Mouse (Mus musculus) frontal cortex, adult (tissue): Measurements from ENCODE around the gene Ap3b1.

Experiments
- ATAC-seq: cut with Nextera tagmentation; 2 replicates; pipeline ENCODE4 v1.9.2; 2017; ENCODE audit warnings: mild to moderate bottlenecking, moderate library complexity, mixed read lengths; ENCODE audit not compliant: low TSS enrichment

The Ap3b1 gene

GRCm38 (mm10) chr13:94577177-94577540 lies 218.4 kb downstream of the Ap3b1 start:
- ATAC-seq: no peak

DNA sequence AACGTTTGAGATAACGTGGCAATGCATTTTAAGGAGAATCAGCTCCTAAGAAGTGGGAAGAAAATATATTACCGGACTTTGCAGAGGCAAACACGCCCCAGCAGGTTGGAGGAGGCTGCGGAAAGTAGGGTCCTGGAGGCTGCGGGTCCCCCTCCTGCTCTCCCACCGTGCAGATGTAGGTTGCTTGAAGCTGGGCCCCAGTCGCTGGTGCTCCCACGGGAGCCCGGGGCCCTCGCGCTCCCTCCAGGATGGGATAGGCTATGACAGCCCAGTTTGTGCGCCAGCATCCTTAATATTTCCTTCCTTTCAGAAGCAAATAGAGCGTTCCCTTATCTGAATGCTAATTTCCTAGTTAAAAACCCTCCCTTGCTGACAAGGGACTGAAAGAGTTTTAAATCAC lies 236.5 kb downstream of the Ap3b1 start:
- ATAC-seq: no peak

- no peak for ATAC-seq
These were observed 237.1 kb downstream of the Ap3b1 start for GRCm38 (mm10) chr13:94595701-94596361.

DNA sequence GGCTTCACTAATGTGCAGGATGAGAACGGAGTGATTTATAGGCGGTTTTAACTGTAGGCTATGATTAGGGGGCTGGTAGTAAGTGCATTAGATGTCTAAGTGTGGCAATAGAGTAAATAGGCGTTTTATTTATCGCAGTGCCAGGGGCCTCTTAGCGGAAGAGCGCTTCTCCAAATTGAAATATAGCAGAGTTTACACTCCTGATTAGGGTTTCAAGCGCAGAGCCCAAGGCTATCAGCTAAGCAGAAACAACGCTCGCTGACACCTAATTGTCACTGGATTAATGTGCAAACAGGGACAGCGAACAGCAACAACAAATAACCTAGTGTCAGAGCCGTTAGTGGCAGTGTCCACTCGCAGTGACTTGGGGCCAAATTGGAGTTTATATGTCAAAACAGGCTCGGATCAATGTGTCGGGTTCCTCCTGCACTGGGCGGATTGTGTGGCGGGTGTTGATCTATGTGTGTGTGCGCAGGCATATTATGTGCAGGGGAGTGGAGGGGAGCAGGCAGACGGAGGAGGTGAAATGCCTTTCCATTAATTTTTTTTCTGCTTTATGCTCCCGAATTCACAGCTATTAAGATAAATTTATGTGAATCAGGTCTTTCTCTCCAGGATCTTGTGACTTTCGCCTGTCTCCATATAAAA lies 237.8 kb downstream of the Ap3b1 start:
- ATAC-seq: no peak

- no peak for ATAC-seq
These were observed 241.0 kb downstream of the Ap3b1 start for GRCm38 (mm10) chr13:94599718-94600117.

- no peak for ATAC-seq
These were observed 248.5 kb downstream of the Ap3b1 start for GRCm38 (mm10) chr13:94607035-94607860.

GRCm38 (mm10) chr13:94607861-94608223 lies 249.1 kb downstream of the Ap3b1 start:
- ATAC-seq: no peak

DNA sequence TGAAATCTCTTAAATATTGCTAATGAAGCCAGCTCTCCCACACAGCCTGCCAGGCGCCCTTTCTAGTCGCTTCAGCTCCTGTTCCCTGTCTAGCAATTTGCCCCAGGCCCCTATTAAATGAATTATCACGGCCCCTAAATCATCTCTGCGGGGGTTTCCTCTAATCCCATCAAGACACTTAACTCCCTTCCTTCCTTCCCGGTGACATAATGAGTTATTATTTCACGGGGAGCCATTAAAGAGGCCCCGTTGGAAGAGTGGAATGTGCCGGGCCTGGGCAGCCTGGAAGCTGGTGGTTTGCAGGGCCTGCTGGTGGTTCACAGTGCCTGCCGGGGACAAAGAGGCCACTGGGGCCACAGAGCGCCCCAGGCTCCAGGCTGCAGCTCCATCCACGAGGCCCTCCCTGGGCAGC lies 249.7 kb downstream of the Ap3b1 start:
- ATAC-seq: no peak

DNA sequence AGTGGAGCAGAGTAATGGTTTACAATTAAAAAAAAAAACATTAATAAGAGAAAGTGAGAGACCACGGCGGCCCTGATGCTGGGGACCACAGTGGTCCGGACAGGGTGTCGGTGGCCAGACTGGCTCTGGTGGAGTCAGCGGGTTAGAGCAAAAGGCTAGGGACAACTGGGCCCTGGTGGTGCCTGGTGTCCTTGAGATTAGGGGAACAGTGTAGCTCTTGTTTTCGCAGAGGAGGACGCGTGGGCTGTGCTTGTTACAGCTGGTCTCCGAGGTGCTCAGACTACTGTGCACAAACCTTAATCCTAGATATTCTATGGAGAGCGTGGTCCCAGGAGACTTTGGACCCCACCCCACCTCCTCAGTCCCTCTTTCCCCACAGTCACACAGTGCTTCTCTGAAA lies 250.2 kb downstream of the Ap3b1 start:
- no peak for ATAC-seq
